Mouse (Mus musculus): Measurements from ENCODE around the gene Dmrt3. TPM values are rescaled to one million over a fixed set of nuclear protein-coding genes. Genes with fewer than 3 reads are reported as not detected.

Gene Dmrt3
- polyA plus RNA-seq (2016; fragmentation: Nextera tagmentation; extraction: Ambion mirVana), result 3.3 and 5.1 TPM in 2 replicates

DNA sequence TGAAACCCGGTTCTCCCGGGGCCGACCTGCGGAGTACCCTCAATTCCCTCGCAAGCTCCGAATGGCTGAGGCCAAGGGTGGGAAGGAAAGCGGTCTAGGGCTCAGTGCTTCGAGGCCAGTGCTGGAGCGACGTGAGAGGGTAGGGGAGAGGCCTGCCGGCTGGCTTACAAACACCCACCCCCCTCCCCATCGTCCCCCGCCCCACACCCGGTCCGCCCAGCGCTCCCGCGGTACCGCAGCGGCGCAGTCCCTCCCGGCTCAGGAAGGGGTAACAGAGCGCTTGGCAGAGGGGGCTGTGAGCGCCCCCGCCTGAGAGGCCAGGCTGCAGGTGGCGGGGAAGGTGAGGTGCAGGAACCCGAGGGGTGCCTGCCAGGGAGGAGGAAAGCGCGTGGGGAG, at the start of gene Dmrt3:
Dmrt3 (plus strand) TSS at position 287 of the 396 bp plus-strand sequence.
- 0 out of 2 replicates have a peak, but pooled peaks have one; percentile 35 for ATAC-seq (ENCODE audit: insufficient number of reproducible peaks, insufficient read depth, low FRiP score, low TSS enrichment)

GRCm38 (mm10) chr19:25564430-25564829, 45.7 kb upstream of the Dmrt3 start:
- Histone ChIP-seq H3K9me3 (0 out of 2 replicates have a peak, but pooled peaks cover 3% of the 10 kb centered on the region), H3K4me3 (no peak overlapping the region), H3K4me2 (replicated peaks) (no peak overlapping the region), H3K27me3 (peaks cover 18% of the 10 kb centered on the region), H3K4me1 (no peaks in the 10 kb centered on the region), H3K9ac (no peak overlapping the region), H3K27ac (no peak overlapping the region), H3K36me3 (no peaks in the 10 kb centered on the region)
- no peak for ATAC-seq (ENCODE audit: insufficient number of reproducible peaks, insufficient read depth, low FRiP score, low TSS enrichment)
- 83% methylated on average over 12 of the region's 12 CpGs for WGBS

More for the DNA sequence above, at the start of gene Dmrt3:
- WGBS, result under 1% methylated on average over 28 of the region's 29 CpGs
- Histone ChIP-seq H3K9ac (peak within 1 kb of the TSS; percentile 49), H3K4me2 (replicated peaks) (peak within 1 kb of the TSS; percentile 57), H3K27me3 (peaks cover 85% of the 10 kb centered on the region), H3K4me1 (peaks cover 22% of the 10 kb centered on the region), H3K36me3 (no peaks in the 10 kb centered on the region), H3K4me3 (peak within 1 kb of the TSS; percentile 37), H3K9me3 (no peaks in the 10 kb centered on the region), H3K27ac (0 out of 2 replicates have a peak within 1 kb of the TSS, but pooled peaks have one; percentile 57)

GRCm38 (mm10) chr19:25569778-25570177, 40.3 kb upstream of the Dmrt3 start:
- no peaks in the 10 kb centered on the region for H3K36me3 ChIP-seq
- no peak for ATAC-seq (ENCODE audit: insufficient number of reproducible peaks, insufficient read depth, low FRiP score, low TSS enrichment)
- H3K4me1 ChIP-seq, result no peaks in the 10 kb centered on the region
- H3K4me2 ChIP-seq (replicated peaks), result no peak overlapping the region
- 83% methylated on average over 7 of the region's 7 CpGs for WGBS
- no peak overlapping the region for H3K9ac ChIP-seq
- H3K4me3 ChIP-seq, result no peak overlapping the region
- H3K27ac ChIP-seq, result no peak overlapping the region
- no peaks in the 10 kb centered on the region for H3K9me3 ChIP-seq
- peaks cover 18% of the 10 kb centered on the region for H3K27me3 ChIP-seq

- Histone ChIP-seq H3K27me3 (peaks cover 29% of the 10 kb centered on the region), H3K36me3 (no peaks in the 10 kb centered on the region), H3K27ac (no peak overlapping the region), H3K4me2 (replicated peaks) (no peak overlapping the region), H3K9ac (no peak overlapping the region), H3K4me1 (0 out of 2 replicates have a peak, but pooled peaks cover 3% of the 10 kb centered on the region), H3K9me3 (no peaks in the 10 kb centered on the region), H3K4me3 (no peak overlapping the region)
- ATAC-seq (ENCODE audit: insufficient number of reproducible peaks, insufficient read depth, low FRiP score, low TSS enrichment), result no peak
- WGBS, result 43% methylated on average over 10 of the region's 10 CpGs
Observed at GRCm38 (mm10) chr19:25574431-25574830, 35.7 kb upstream of the Dmrt3 start.

- H3K9me3 ChIP-seq, result no peaks in the 10 kb centered on the region
- no peaks in the 10 kb centered on the region for H3K36me3 ChIP-seq
- ATAC-seq (ENCODE audit: insufficient number of reproducible peaks, insufficient read depth, low FRiP score, low TSS enrichment), result no peak
- no peak overlapping the region for H3K4me3 ChIP-seq
- H3K27me3 ChIP-seq, result peaks cover 29% of the 10 kb centered on the region
- no peak overlapping the region for H3K9ac ChIP-seq
- H3K4me1 ChIP-seq, result 0 out of 2 replicates have a peak, but pooled peaks cover 3% of the 10 kb centered on the region
- H3K27ac ChIP-seq, result no peak overlapping the region
- peak overlapping the region; percentile 16 for H3K4me2 ChIP-seq (replicated peaks)
- WGBS, result 4% methylated on average over 17 of the region's 17 CpGs
Observed at GRCm38 (mm10) chr19:25574981-25575814, 34.9 kb upstream of the Dmrt3 start.

DNA sequence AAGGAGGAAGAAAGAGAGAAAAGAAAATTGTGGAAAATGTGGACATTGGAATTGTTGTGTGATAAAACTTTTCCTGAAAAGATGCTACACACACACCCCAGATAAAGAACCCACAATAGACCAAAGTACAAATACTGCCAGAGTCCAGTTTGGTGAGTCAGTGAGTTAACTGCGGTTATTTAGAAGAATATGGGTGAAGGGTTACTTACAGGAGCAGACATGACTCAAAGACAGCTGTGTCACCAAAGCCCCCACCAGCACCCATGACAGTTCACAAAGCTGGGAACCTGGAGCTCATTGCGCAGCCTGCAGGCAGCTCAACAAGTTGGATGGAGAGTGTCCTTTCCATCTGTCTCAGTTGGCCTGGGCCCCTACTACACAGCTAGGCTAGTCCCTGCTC, 31.7 kb upstream of the Dmrt3 start:
- no peak for ATAC-seq (ENCODE audit: insufficient number of reproducible peaks, insufficient read depth, low FRiP score, low TSS enrichment)
- H3K9ac ChIP-seq, result no peak overlapping the region
- 0 out of 2 replicates have a peak, but pooled peaks cover 3% of the 10 kb centered on the region for H3K4me1 ChIP-seq
- H3K4me3 ChIP-seq, result no peak overlapping the region
- 93% methylated on average over 2 of the region's 2 CpGs for WGBS
- no peaks in the 10 kb centered on the region for H3K36me3 ChIP-seq
- no peak overlapping the region for H3K4me2 ChIP-seq (replicated peaks)
- peaks cover 27% of the 10 kb centered on the region for H3K27me3 ChIP-seq
- H3K27ac ChIP-seq, result no peak overlapping the region
- no peaks in the 10 kb centered on the region for H3K9me3 ChIP-seq

- Histone ChIP-seq H3K4me1 (0 out of 2 replicates have a peak, but pooled peaks cover 3% of the 10 kb centered on the region), H3K27ac (no peak overlapping the region), H3K27me3 (peaks cover 21% of the 10 kb centered on the region), H3K9me3 (no peaks in the 10 kb centered on the region), H3K9ac (no peak overlapping the region), H3K36me3 (no peaks in the 10 kb centered on the region), H3K4me3 (no peak overlapping the region), H3K4me2 (replicated peaks) (no peak overlapping the region)
- no peak for ATAC-seq (ENCODE audit: insufficient number of reproducible peaks, insufficient read depth, low FRiP score, low TSS enrichment)
- WGBS, result 95% methylated on average over 2 of the region's 2 CpGs
Observed at GRCm38 (mm10) chr19:25579440-25579839, 30.7 kb upstream of the Dmrt3 start.

- no peaks in the 10 kb centered on the region for H3K9me3 ChIP-seq
- H3K27me3 ChIP-seq, result peaks cover 54% of the 10 kb centered on the region
- 64% methylated on average over 3 of the region's 3 CpGs for WGBS
- H3K9ac ChIP-seq, result no peak overlapping the region
- peaks cover 3% of the 10 kb centered on the region; the same call in 1 of the 2 replicates for H3K4me1 ChIP-seq
- no peak overlapping the region for H3K27ac ChIP-seq
- peak; percentile 41; the same call in 1 of the 2 replicates for ATAC-seq (ENCODE audit: insufficient number of reproducible peaks, insufficient read depth, low FRiP score, low TSS enrichment)
- H3K36me3 ChIP-seq, result no peaks in the 10 kb centered on the region
- H3K4me3 ChIP-seq, result no peak overlapping the region
- H3K4me2 ChIP-seq (replicated peaks), result no peak overlapping the region
Observed at GRCm38 (mm10) chr19:25597717-25598232, 12.3 kb upstream of the Dmrt3 start.

- no peak overlapping the region for H3K9ac ChIP-seq
- 6% methylated on average over 4 of the region's 4 CpGs for WGBS
- H3K4me1 ChIP-seq, result peaks cover 3% of the 10 kb centered on the region; the same call in 1 of the 2 replicates
- H3K36me3 ChIP-seq, result no peaks in the 10 kb centered on the region
- peaks cover 62% of the 10 kb centered on the region for H3K27me3 ChIP-seq
- ATAC-seq (ENCODE audit: insufficient number of reproducible peaks, insufficient read depth, low FRiP score, low TSS enrichment), result no peak
- H3K4me2 ChIP-seq (replicated peaks), result no peak overlapping the region
- no peak overlapping the region for H3K27ac ChIP-seq
- H3K4me3 ChIP-seq, result no peak overlapping the region
- H3K9me3 ChIP-seq, result no peaks in the 10 kb centered on the region
Observed at GRCm38 (mm10) chr19:25598626-25599025, 11.5 kb upstream of the Dmrt3 start.

- H3K36me3 ChIP-seq, result no peaks in the 10 kb centered on the region
- 8% methylated on average over 8 of the region's 8 CpGs for WGBS
- ATAC-seq (ENCODE audit: insufficient number of reproducible peaks, insufficient read depth, low FRiP score, low TSS enrichment), result no peak
- H3K27me3 ChIP-seq, result peaks cover 88% of the 10 kb centered on the region
- no peaks in the 10 kb centered on the region for H3K9me3 ChIP-seq
- no peak overlapping the region for H3K4me3 ChIP-seq
- no peak overlapping the region for H3K27ac ChIP-seq
- H3K4me2 ChIP-seq (replicated peaks), result no peak overlapping the region
- H3K4me1 ChIP-seq, result peaks cover 8% of the 10 kb centered on the region
- H3K9ac ChIP-seq, result no peak overlapping the region
Observed at GRCm38 (mm10) chr19:25601966-25602365, 8.1 kb upstream of the Dmrt3 start.

DNA sequence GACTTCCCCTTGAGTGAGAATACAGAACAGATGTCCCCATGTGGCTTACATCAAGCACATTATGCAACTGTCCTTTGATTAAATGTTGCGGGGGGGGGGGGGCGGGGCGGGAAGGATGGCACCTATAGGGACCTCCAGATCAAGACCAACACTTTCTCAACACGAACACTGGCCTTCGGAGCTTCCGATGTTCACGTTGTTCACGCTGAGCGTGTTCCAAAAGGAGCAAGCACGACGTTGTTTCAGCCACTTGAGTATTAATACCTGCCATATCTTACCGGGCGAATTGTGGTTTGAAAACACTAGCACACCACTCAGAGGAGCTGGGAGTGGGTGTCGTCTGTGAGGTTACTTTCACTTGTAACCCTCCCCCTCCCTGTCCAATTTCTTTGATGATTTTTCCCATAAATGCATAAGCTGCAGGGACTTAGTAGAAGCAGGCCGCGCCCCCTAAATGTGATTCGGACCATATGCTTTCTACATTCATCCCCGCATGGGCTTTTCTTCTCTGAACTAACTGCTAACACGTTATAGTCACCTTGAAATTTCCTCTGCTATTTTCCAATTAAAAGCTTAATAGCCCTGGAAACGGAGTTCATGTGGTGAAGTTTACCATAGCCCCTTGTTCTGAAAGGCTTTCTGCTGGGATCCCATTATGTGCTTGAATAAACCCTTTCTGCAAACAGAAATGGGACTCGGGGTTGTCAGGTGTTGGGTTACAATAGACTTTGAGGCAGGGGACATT, 2.5 kb upstream of the Dmrt3 start:
- under 1% methylated on average over 21 of the region's 21 CpGs for WGBS
- no peak for ATAC-seq (ENCODE audit: insufficient number of reproducible peaks, insufficient read depth, low FRiP score, low TSS enrichment)
- Histone ChIP-seq H3K36me3 (no peaks in the 10 kb centered on the region), H3K4me1 (peaks cover 22% of the 10 kb centered on the region), H3K9me3 (no peaks in the 10 kb centered on the region), H3K27ac (no peak overlapping the region), H3K27me3 (peaks cover 82% of the 10 kb centered on the region), H3K9ac (no peak overlapping the region), H3K4me3 (no peak overlapping the region), H3K4me2 (replicated peaks) (no peak overlapping the region)

Measured in embryonic facial prominence, embryonic 12.5 days (tissue).